Mouse (Mus musculus) thymus, adult 2 months (tissue): Measurements from ENCODE around the gene BC004004.

ENCODE experiments used
- CTCF ChIP-seq: fragments of 200-500 bp; IDR thresholded peaks from 2 replicates; pipeline ENCODE4 v1.5.1; 2012; ENCODE audit warnings: mild to moderate bottlenecking, control low read depth, low read length, moderate library complexity, borderline replicate concordance; ENCODE audit not compliant: control insufficient read depth, poor library complexity, insufficient read depth; ENCODE audit errors: extremely low read depth
- POLR2A ChIP-seq: fragments of 200-500 bp; IDR thresholded peaks from 2 replicates; pipeline ENCODE4 v1.6.1; 2012; ENCODE audit warnings: mild to moderate bottlenecking, low read length, control low read depth, moderate library complexity; ENCODE audit not compliant: control insufficient read depth, poor library complexity, insufficient read depth; ENCODE audit errors: extremely low read depth

DNA sequence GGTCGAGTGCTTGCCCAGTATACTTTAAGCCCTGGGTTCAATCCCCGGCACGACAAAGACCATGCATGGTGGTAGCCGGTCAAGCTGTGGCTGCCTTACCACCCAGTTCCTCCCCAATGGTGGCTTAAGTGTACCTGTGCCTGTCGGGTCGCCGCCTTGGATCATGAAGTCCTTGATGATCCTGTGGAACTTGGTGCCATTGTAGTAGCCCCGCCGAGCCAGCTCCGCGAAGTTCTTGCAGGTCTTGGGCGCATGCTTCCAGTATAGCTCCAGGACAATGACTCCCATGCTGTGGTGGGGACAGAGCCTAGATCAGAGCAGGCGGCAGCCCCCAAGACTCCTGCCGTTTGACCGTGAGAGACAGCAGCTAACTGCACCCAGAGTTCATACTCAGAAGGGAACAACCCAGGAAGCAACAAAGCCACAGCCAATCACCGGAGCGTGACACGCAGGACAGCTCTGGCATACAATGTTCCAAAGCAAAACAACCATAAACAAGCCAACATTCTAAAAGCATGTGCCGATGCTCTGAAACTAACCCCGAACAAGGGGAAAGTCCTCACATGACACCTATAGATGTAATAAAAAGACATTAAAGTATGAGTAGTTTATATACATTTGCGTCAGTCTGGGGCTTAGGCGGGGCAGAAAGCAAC, 6.9 kb upstream of the BC004004 start:
- TF ChIP-seq CTCF: no peak
- no peak for TF ChIP-seq POLR2A
